25 mouse cellular contexts compared by ENCODE assay signal in the genomic region with DNA sequence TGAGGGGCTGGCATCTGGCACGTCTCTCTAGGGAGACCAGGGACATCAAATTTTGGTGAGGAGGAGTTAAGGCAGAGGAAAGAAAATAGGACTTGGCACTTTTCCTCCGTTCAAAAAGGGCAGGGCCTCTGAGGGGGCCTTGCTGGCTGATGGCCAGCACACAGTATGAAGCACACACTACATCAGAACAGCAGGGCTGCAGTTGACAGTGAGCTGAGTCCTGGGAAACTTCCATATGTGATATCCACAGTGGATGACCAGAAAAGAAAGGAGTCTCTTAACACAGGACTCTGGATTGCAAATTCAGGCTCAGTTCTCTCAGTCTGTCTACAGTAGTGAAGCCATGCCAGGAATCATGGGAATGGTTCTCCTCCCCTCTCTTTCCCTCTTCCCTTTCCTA. TPM values are rescaled to one million over a fixed set of nuclear protein-coding genes. Genes with fewer than 3 reads are reported as not detected.
DNase-seq lines count a peak whose midpoint lies in the region; ATAC-seq and TF ChIP-seq lines count a peak whose summit lies in the region.
"Had no signal": no experiment of that assay in that cellular context is flagged by ENCODE, and none has a peak within 500 bp of the region (broad histone marks: within the 10 kb centered on the region; RNA-seq: fewer than 3 reads in every experiment).

No protein-coding gene starts in this region.

- no peak for DNase-seq in heart, adult 18-20 months
- DNase-seq in lung, embryonic 14.5 days, result peak; percentile 85
- no peak for DNase-seq in lung, adult 18-20 months
- peak; percentile 20 for DNase-seq in retina, postnatal 1 day
- no peak for DNase-seq in retina, embryonic 14.5 days (ENCODE audit: low spot score)
- DNase-seq: adrenal gland, postnatal 25 days; cerebellum, adult 11 months; cerebellum, postnatal 10 days; gastrocnemius, postnatal 36 days; heart, postnatal 10 days; kidney, adult 18-20 months; layer of hippocampus, adult 9-11 months; lung, postnatal 14 days; thymus, adult 18-20 months; thymus, postnatal 36 days had no signal

- peaks cover 9% of the 10 kb centered on the region for H3K4me1 ChIP-seq in heart, embryonic 15.5 days (replicated peaks)
- 0 out of 2 replicates have a peak, but pooled peaks cover 5% of the 10 kb centered on the region for H3K4me1 ChIP-seq in lung, embryonic 14.5 days (ENCODE audit: insufficient read depth)
- peaks cover 8% of the 10 kb centered on the region; the same call in 1 of the 2 replicates for H3K4me1 ChIP-seq in stomach, embryonic 15.5 days
- H3K4me1 ChIP-seq: heart, embryonic 10.5 days; midbrain, embryonic 12.5 days had no signal

- H3K27ac ChIP-seq in heart, embryonic 15.5 days, result peak overlapping the region; percentile 27; the same call in 1 of the 2 replicates
- no peak overlapping the region for H3K27ac ChIP-seq in lung, embryonic 14.5 days (ENCODE audit: low read depth)
- no peak overlapping the region for H3K27ac ChIP-seq in stomach, embryonic 15.5 days
- H3K27ac ChIP-seq: heart, embryonic 10.5 days; hindbrain, embryonic 12.5 days; midbrain, embryonic 12.5 days had no signal

- H3K4me3 ChIP-seq in heart, embryonic 15.5 days, result no peak overlapping the region
- H3K4me3 ChIP-seq in lung, embryonic 14.5 days (ENCODE audit: low read depth, low read length), result no peak overlapping the region
- H3K4me3 ChIP-seq in stomach, embryonic 15.5 days (replicated peaks), result no peak overlapping the region
- H3K4me3 ChIP-seq: heart, embryonic 10.5 days; hindbrain, embryonic 12.5 days; midbrain, embryonic 12.5 days had no signal

- no peak overlapping the region for H3K4me2 ChIP-seq in heart, embryonic 15.5 days
- H3K4me2 ChIP-seq in lung, embryonic 14.5 days, result no peak overlapping the region
- no peak overlapping the region for H3K4me2 ChIP-seq in stomach, embryonic 15.5 days
- H3K4me2 ChIP-seq: hindbrain, embryonic 12.5 days; midbrain, embryonic 12.5 days had no signal

- H3K9me3 ChIP-seq in heart, embryonic 15.5 days (replicated peaks), result no peaks in the 10 kb centered on the region
- H3K9me3 ChIP-seq in lung, embryonic 14.5 days (ENCODE audit: low read depth, low read length), result no peaks in the 10 kb centered on the region
- no peaks in the 10 kb centered on the region for H3K9me3 ChIP-seq in stomach, embryonic 15.5 days
- H3K9me3 ChIP-seq: heart, embryonic 10.5 days; hindbrain, embryonic 12.5 days; midbrain, embryonic 12.5 days had no signal

- no peak overlapping the region for H3K9ac ChIP-seq in heart, embryonic 15.5 days
- H3K9ac ChIP-seq in lung, embryonic 14.5 days, result no peak overlapping the region
- H3K9ac ChIP-seq in stomach, embryonic 15.5 days, result no peak overlapping the region
- H3K9ac ChIP-seq: hindbrain, embryonic 12.5 days; midbrain, embryonic 12.5 days had no signal

- 13% methylated on average over 2 of the region's 2 CpGs for WGBS in heart, embryonic 15.5 days
- WGBS in lung, embryonic 14.5 days, result 28% methylated on average over 2 of the region's 2 CpGs
- 36% methylated on average over 2 of the region's 2 CpGs for WGBS in stomach, embryonic 15.5 days

- 0 out of 2 replicates have a peak, but pooled peaks have one; percentile 22 for ATAC-seq in heart, embryonic 15.5 days (replicated peaks; ENCODE audit: insufficient number of reproducible peaks, insufficient read depth, low FRiP score, low read depth)
- ATAC-seq in lung, embryonic 14.5 days (ENCODE audit: insufficient read depth), result peak; percentile 88
- peak; percentile 56; the same call in 1 of the 2 replicates for ATAC-seq in stomach, embryonic 15.5 days (ENCODE audit: insufficient read depth, low FRiP score, low read depth)
- no peak for ATAC-seq in cerebellum, adult (ENCODE audit: insufficient number of reproducible peaks, low FRiP score, low TSS enrichment)
- ATAC-seq: CD4-positive, CD25-positive, alpha-beta regulatory T cell, adult 4 months had no signal

- H3K27me3 ChIP-seq in heart, embryonic 15.5 days, result no peaks in the 10 kb centered on the region
- no peaks in the 10 kb centered on the region for H3K27me3 ChIP-seq in lung, embryonic 14.5 days (ENCODE audit: insufficient read depth, low read length)
- H3K27me3 ChIP-seq in stomach, embryonic 15.5 days (replicated peaks), result no peaks in the 10 kb centered on the region
- H3K27me3 ChIP-seq: hindbrain, embryonic 12.5 days; midbrain, embryonic 12.5 days had no signal

- H3K36me3 ChIP-seq in heart, embryonic 15.5 days, result no peaks in the 10 kb centered on the region
- H3K36me3 ChIP-seq in lung, embryonic 14.5 days (ENCODE audit: insufficient read depth), result no peaks in the 10 kb centered on the region
- H3K36me3 ChIP-seq in stomach, embryonic 15.5 days, result no peaks in the 10 kb centered on the region
- H3K36me3 ChIP-seq: heart, embryonic 10.5 days; hindbrain, embryonic 12.5 days; midbrain, embryonic 12.5 days had no signal

- TF ChIP-seq CTCF in lung, embryonic 14.5 days (IDR thresholded peaks at IDR 0.05; ENCODE audit: low read depth), result no peak

RNA-seq across cellular contexts. Expression of a gene that starts 39.8 kb away (rescaled TPM):
- polyA plus RNA-seq in heart, embryonic 15.5 days (2015; fragmentation: Nextera tagmentation; extraction: Ambion mirVana), result 0.62 and 1.7 TPM in 2 replicates
- 1 to 10 TPM; 3.4 to 4.1 TPM for total RNA-seq in heart, adult 18-20 months (2021)
- 2.0 and 2.7 TPM in 2 replicates for polyA plus RNA-seq in lung, embryonic 14.5 days (2014; fragmentation: Nextera tagmentation; extraction: Ambion mirVana)
- 0.85 and 0.96 TPM in 2 replicates for polyA plus RNA-seq in stomach, embryonic 15.5 days (2015; fragmentation: Nextera tagmentation; extraction: Ambion mirVana)
- total RNA-seq: liver, adult 2 months; megakaryocyte, adult 5-6 weeks had no signal
- polyA plus RNA-seq: CD4-positive, CD25-positive, alpha-beta regulatory T cell, adult 4 months; forebrain, embryonic 11.5 days had no signal

Comparison
In these comparisons a context has a peak if more than half of its experiments do, and no peak if none do; other contexts are left out.
1. DNase-seq: peak in lung, embryonic 14.5 days (single experiment) and retina, postnatal 1 day (single experiment); none in heart, adult 18-20 months (0 of 2), lung, adult 18-20 months (0 of 2) and retina, embryonic 14.5 days (single experiment).